Mouse (Mus musculus): Measurements from ENCODE around the gene Tshz2.
A peak's percentile ranks its signal among the peaks of the same experiment; 100 is the strongest.

Tshz2 gene

GRCm38 (mm10) chr2:170055413-170055812 lies 422.6 kb downstream of the Tshz2 start:
- DNase-seq, result peak; percentile 69

- DNase-seq, result no peak
These were observed 426.0 kb downstream of the Tshz2 start for GRCm38 (mm10) chr2:170058774-170059173.

GRCm38 (mm10) chr2:170060066-170060465 lies 427.3 kb downstream of the Tshz2 start:
- no peak for DNase-seq

DNA sequence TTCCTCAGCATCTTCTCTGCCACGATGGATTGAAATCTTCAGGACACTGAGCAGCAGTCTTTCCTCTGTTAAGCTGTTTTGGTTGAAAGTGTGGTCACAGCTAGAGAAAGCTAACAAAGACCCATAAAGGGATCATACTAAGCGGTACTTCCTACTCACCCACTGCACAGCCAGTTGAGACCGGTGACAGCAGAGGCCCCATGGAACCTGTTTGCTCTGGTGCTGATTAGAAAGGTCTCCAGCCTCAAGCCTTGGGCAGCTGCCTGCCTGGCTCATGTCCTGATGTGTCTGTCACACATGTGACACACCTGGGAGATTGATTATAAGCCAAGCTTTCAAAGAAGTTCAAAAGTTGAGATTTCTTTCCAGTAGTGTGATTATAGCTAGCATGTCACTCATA lies 429.6 kb downstream of the Tshz2 start:
- DNase-seq, result no peak

GRCm38 (mm10) chr2:170069976-170070375 lies 437.2 kb downstream of the Tshz2 start:
- no peak for DNase-seq

DNA sequence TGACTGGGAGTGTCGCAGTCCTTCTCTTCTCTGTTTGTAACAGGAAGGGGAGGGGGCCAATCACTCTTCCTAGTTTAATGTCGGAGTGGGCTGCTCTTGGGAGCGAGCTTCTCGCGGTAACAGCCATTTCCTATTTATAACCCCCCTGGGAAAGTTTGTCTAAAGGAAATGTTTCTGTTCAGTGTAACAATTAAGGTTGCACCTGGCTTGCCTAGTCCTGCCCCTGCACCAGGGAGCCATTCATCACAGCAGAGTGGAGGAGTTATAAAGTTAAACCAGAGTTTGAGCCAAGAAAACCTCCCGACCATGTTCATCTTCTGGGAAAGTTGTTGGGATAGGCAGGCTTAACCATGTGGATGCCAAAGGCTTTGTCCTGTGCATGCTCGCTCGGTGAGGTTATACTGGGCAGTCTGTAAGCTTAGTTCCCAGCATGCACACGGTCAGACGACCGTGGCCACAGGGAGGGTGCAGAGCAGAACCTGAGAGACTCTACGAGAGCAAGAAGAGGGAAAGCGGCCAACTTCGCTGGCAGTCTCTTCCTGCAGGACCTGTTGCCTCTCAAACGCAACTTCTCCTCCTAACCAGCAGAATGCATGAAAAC lies 437.9 kb downstream of the Tshz2 start:
- no peak for DNase-seq

DNA sequence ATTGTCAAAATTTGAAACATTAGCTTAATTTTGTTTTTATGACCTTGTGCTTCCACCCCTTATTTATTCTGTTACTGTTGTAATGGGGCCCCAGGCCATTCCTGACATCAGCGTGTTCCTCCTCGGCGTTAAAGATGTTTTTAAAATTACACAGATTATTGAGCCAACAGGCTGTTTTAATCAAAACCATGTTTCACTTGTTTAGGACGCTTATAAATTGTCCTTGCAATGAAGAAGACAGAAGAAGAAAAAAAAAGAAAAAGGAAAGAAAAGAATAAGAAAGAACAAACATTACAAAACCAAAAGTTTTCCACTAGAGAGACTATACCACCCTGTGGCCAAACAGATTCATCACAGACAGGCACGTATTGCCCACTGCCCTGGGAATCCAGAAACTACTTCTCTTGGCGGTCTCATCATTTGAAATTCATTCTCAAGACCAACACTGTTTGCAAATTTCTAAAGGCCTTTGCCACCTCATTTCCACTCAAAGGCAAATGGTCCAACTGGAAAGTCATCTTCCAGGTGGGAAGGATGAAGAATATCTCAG lies 444.2 kb downstream of the Tshz2 start:
- no peak for DNase-seq

DNA sequence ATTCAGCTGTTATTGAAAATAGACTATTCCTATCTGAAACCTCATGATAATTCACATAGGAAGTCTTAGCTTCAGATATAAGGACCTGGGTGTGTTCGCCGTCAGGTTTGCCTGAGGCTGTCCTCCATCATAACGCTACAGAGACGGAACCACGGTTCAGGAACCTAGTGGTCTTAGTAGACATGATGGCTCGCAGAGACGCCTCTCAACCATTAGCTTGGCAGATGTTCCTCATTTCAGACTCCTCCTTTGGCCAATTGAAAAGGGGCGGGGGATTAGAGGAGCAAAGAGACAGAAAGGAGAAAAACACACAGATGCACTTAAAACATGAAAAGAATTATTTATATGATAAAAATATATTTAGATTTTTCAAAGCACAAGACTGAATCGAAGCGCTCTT lies 445.2 kb downstream of the Tshz2 start:
- peak; percentile 21 for DNase-seq

- DNase-seq, result peak; percentile 67
These were observed 445.7 kb downstream of the Tshz2 start for GRCm38 (mm10) chr2:170078442-170079017.

GRCm38 (mm10) chr2:170091563-170092443 lies 459.0 kb downstream of the Tshz2 start:
- DNase-seq, result no peak

- DNase-seq, result no peak
These were observed 461.4 kb downstream of the Tshz2 start for GRCm38 (mm10) chr2:170094220-170094619.

GRCm38 (mm10) chr2:170094871-170095270 lies 462.1 kb downstream of the Tshz2 start:
- no peak for DNase-seq

- DNase-seq, result peak; percentile 85
These were observed 468.3 kb downstream of the Tshz2 start for GRCm38 (mm10) chr2:170101132-170101531.

DNA sequence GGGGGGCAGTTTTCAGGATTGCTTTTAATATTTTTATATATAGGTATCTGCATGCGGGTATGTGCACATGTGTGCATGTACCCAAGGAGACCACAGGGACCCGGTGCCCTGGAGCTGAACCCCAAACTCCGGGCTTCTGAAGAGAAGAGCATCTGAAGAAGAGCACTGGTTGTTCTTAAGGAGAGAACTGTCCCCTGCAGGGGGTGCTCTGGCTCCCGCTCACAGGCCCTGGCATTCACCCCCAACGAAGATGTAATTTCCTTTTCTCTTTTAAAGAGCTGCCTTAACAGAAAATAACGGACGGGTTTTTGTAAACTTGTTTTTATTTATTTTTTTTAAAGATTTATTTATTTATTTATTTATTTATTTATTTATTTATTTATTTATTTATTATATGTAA lies 469.1 kb downstream of the Tshz2 start:
- no peak for DNase-seq

DNA sequence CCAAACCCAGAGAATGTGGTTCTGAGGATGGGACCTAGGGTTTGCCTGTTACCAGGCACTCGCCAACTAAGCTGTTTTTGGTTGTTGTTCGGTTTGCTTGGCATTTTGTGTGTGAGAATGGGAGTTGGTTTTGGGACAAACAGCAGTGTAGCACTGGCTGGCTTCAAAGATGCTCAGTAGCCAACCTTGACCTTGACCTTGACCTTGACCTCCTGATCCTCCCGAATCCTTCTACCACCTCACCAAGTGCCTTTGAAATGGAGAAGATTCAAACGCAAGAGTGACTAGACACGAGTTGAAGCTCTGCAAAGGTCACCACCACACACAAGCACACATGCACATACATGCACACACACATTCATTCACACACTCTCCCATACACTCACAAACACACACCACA lies 470.5 kb downstream of the Tshz2 start:
- DNase-seq, result no peak

- DNase-seq, result peak; percentile 65
These were observed 471.0 kb downstream of the Tshz2 start for GRCm38 (mm10) chr2:170103852-170104251.

DNA sequence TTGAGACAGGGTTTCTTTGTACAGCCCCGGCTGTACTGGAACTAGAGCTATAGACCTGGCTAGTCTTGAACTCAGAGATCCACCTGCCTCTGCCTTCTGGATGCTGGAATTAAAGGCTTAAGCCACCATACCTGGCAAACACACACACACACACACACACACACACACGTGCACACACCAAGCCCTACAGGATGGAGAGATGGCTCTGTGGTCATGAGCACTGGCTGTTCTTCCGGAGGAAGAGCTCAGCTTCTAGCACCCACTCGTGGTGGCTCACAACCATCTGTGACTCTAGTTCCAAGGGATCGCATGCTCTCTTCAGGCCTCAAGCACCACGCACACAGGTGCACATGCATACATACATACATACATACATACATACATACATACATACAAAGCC lies 471.6 kb downstream of the Tshz2 start:
- DNase-seq, result no peak

GRCm38 (mm10) chr2:170106000-170106399 lies 473.2 kb downstream of the Tshz2 start:
- no peak for DNase-seq

- no peak for DNase-seq
These were observed 475.0 kb downstream of the Tshz2 start for GRCm38 (mm10) chr2:170107791-170108190.

DNA sequence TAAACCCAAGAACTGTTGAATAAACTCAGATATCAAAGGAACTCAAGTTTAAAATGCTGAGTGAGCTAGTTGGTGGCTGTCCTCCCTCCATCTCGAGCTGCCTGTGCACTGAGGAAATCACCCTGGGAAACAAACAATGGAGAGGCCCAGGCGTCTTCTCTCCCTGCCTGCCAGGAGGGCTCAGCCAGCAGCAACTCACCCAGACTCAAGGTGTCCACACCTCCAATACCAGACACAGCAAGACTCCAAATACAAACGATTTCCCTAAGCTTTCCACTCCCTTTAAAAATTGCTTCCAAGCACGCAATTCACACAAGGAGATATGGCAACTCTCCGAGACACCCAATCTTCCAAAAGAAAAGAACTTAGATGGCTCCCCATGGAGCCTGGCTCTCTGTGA lies 476.7 kb downstream of the Tshz2 start:
- no peak for DNase-seq

- no peak for DNase-seq
These were observed 477.5 kb downstream of the Tshz2 start for GRCm38 (mm10) chr2:170110306-170110705.

GRCm38 (mm10) chr2:170116704-170117281 lies 484.0 kb downstream of the Tshz2 start:
- DNase-seq, result peak; percentile 78
